In the genomic region with DNA sequence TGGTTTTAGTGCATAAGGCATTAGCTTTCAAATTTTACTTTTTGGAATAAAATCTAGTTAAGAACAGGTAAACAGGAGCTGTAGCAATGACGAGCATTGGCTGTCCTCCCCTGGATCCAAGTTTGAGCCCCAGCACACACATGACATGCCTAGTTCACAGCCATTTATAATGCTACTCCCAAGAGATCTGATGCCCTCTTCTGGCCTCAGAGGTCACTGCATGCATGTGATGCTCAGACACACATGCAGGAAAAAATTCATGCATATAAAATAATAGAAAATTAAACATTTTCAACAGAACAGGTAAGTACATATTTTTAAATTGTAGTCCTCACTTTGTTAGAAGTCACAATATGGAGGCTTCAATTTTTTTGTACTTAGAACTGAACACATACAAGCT, we compare ENCODE assay signal across 9 mouse cellular contexts.
A peak's percentile ranks its signal among the peaks of the same experiment; 100 is the strongest.
DNase-seq lines count a peak whose midpoint lies in the region; ATAC-seq lines count a peak whose summit lies in the region.
"Had no signal": no experiment of that assay in that cellular context is flagged by ENCODE, and none has a peak within 500 bp of the region (broad histone marks: within the 10 kb centered on the region; RNA-seq: fewer than 3 reads in every experiment).

No protein-coding gene starts in this region.

- DNase-seq in cerebellum, adult 11-12 months, result peak; percentile 5
- DNase-seq in midbrain, embryonic 11.5 days (ENCODE audit: low spot score, missing footprints), result peak; percentile 86
- peak; percentile 39 for DNase-seq in c-Kit-positive CD71-positive TER-119-negative erythroid progenitor cells, embryonic 14.5 days (ENCODE audit: low read depth)
- DNase-seq in kidney, adult 9 months, result peak; percentile 62
- DNase-seq in thymus, postnatal 14 days, result peak; percentile 74

- no peak overlapping the region for H3K4me2 ChIP-seq in midbrain, embryonic 11.5 days
- H3K4me2 ChIP-seq in midbrain, embryonic 15.5 days, result no peak overlapping the region

- no peak for ATAC-seq in cerebellum, adult (ENCODE audit: insufficient number of reproducible peaks, low FRiP score, low TSS enrichment)
- no peak for ATAC-seq in midbrain, embryonic 11.5 days (ENCODE audit: low FRiP score)
- no peak for ATAC-seq in midbrain, embryonic 15.5 days (replicated peaks)
- peak; percentile 72 for ATAC-seq in megakaryocyte, adult 5-6 weeks (ENCODE audit: poor library complexity, severe bottlenecking)

- H3K4me1 ChIP-seq in midbrain, embryonic 11.5 days (ENCODE audit: control insufficient read depth, insufficient read depth, low read length), result no peaks in the 10 kb centered on the region
- no peaks in the 10 kb centered on the region for H3K4me1 ChIP-seq in midbrain, embryonic 15.5 days

- H3K27me3 ChIP-seq in midbrain, embryonic 11.5 days (ENCODE audit: control insufficient read depth, insufficient read depth, low read length), result no peaks in the 10 kb centered on the region
- no peaks in the 10 kb centered on the region for H3K27me3 ChIP-seq in midbrain, embryonic 15.5 days (replicated peaks)

- H3K9ac ChIP-seq in midbrain, embryonic 11.5 days (ENCODE audit: low read length), result no peak overlapping the region
- no peak overlapping the region for H3K9ac ChIP-seq in midbrain, embryonic 15.5 days

- WGBS in midbrain, embryonic 11.5 days, result 62% methylated on average over 1 of the region's 1 CpGs
- 50% methylated on average over 1 of the region's 1 CpGs for WGBS in midbrain, embryonic 15.5 days

- H3K4me3 ChIP-seq in midbrain, embryonic 11.5 days (ENCODE audit: low read depth, low read length), result no peak overlapping the region
- H3K4me3 ChIP-seq in midbrain, embryonic 15.5 days, result no peak overlapping the region

- no peak overlapping the region for H3K27ac ChIP-seq in midbrain, embryonic 11.5 days (ENCODE audit: low read depth, low read length)
- no peak overlapping the region for H3K27ac ChIP-seq in midbrain, embryonic 15.5 days

- H3K36me3 ChIP-seq in midbrain, embryonic 11.5 days (ENCODE audit: control insufficient read depth, insufficient read depth, low read length), result no peaks in the 10 kb centered on the region
- no peaks in the 10 kb centered on the region for H3K36me3 ChIP-seq in midbrain, embryonic 15.5 days (replicated peaks)
- H3K36me3 ChIP-seq: G1E had no signal

- H3K9me3 ChIP-seq in midbrain, embryonic 11.5 days (ENCODE audit: control insufficient read depth, low read length), result no peaks in the 10 kb centered on the region
- H3K9me3 ChIP-seq in midbrain, embryonic 15.5 days, result no peaks in the 10 kb centered on the region
- H3K9me3 ChIP-seq: G1E had no signal

Comparison
In these comparisons a context has a peak if more than half of its experiments do, and no peak if none do; other contexts are left out.
1. DNase-seq: peak in every context shown above with its lines; median percentile 86 in midbrain, embryonic 11.5 days; 74 in thymus, postnatal 14 days; 62 in kidney, adult 9 months; 39 in c-Kit-positive CD71-positive TER-119-negative erythroid progenitor cells, embryonic 14.5 days; 5 in cerebellum, adult 11-12 months.